Mouse (Mus musculus) cerebellum, adult 2 months (tissue): Measurements from ENCODE around the gene Dnajb2. TPM values are rescaled to one million over a fixed set of nuclear protein-coding genes. Genes with fewer than 3 reads are reported as not detected.

Experiments used
- DNase-seq, 2 experiments: peaks; one replicate each; pipeline ENCODE4 v3.0.0; 2021
- H3K27ac ChIP-seq: fragments of 200-500 bp; 2 replicates; pipeline ENCODE4 v1.5.1; 2012; ENCODE audit warnings: low read length, control low read depth, inconsistent platforms; ENCODE audit not compliant: insufficient read depth
- H3K27me3 ChIP-seq: fragments of 200-500 bp; 2 replicates; pipeline ENCODE4 v1.6.1; 2012; ENCODE audit warnings: inconsistent platforms, mild to moderate bottlenecking, low read length, moderate library complexity; ENCODE audit not compliant: control insufficient read depth, insufficient read depth
- H3K4me1 ChIP-seq: fragments of 200-500 bp; 2 replicates; pipeline ENCODE4 v1.6.1; 2011; ENCODE audit warnings: low read length; ENCODE audit not compliant: control insufficient read depth, insufficient read depth
- H3K4me3 ChIP-seq: fragments of 200-500 bp; replicated peaks from 2 replicates; pipeline ENCODE3; 2011; ENCODE audit warnings: mild to moderate bottlenecking, low read depth, low read length, control low read depth; ENCODE audit not compliant: insufficient read depth
- CTCF ChIP-seq: fragments of 200-500 bp; IDR thresholded peaks from 2 replicates; pipeline ENCODE4 v1.5.1; 2011; ENCODE audit warnings: low read depth, mild to moderate bottlenecking, control low read depth, low read length, moderate library complexity, borderline replicate concordance; ENCODE audit not compliant: insufficient read depth
- POLR2A ChIP-seq: fragments of 200-500 bp; IDR thresholded peaks from 2 replicates; pipeline ENCODE4 v1.6.1; 2011; ENCODE audit warnings: low read length, control low read depth, borderline replicate concordance; ENCODE audit not compliant: insufficient read depth
- WGBS: fragments of 180-500 bp; shearing (Covaris S2); methylation state at CpG from one replicate; pipeline ENCODE4 v1.1.7; 2018; 5-methylcytosine and 5-hydroxymethylcytosine counted together
- polyA plus RNA-seq: library from polyadenylated mRNA; depleted of rRNA; stranded (reverse); fragments of >200 nt; gene quantifications from 2 replicates; pipeline ENCODE4 v1.2.3, GENCODE M21; 2012

Dnajb2 gene
- polyA plus RNA-seq, 1 experiment = 153 TPM

GRCm38 (mm10) chr1:75201236-75201635 lies 35.0 kb upstream of the Dnajb2 start:
- TF ChIP-seq CTCF = no peak
- TF ChIP-seq POLR2A = no peak
- no peaks in the 10 kb centered on the region for H3K27me3 ChIP-seq
- no peaks in the 10 kb centered on the region for H3K4me1 ChIP-seq
- no peak for DNase-seq
- no peak overlapping the region for H3K4me3 ChIP-seq
- H3K27ac ChIP-seq = no peak overlapping the region
- 90% methylated on average over 1 of the region's 1 CpGs for WGBS

DNA sequence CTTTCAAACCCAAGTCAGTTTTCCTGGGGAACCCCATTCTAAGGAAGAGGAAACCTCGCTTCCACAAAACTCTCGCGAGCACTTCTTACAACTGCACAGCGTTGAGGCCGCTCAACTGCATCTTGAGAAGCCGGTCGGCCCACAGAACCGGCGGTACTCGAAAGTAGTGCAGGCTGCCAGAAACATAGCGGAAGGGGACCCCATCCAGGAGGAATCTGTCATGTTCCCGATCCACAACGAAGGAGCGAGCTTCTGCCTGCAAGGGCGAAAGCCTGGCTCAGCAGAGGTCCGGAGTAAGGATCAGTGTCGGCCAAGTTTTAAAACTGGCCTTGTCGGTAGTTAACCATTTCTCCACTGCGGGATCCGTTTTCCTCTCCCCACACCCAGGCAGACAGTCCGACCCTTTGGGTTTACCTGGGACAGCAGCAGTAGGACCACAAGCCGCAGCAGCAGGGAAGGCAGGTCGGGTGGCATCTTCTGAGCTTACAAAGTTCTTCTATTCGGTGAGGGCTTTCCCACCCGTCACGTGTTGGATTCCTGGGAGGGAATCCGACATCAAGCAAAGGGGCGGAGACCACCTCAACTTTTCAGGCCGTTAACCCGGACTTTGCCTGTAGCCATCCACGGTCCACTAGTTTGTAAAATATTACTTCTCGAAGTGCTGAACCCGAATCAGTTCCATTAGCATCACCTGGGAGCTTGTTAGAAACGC lies 27.1 kb upstream of the Dnajb2 start:
- H3K27me3 ChIP-seq = no peaks in the 10 kb centered on the region
- peak overlapping the region; percentile 34 for H3K4me3 ChIP-seq
- H3K4me1 ChIP-seq = peaks cover 16% of the 10 kb centered on the region; the same call in 1 of the 2 replicates
- TF ChIP-seq POLR2A = no peak
- TF ChIP-seq CTCF = no peak
- no peak overlapping the region for H3K27ac ChIP-seq
- no peak for DNase-seq
- WGBS = 12% methylated on average over 34 of the region's 34 CpGs

DNA sequence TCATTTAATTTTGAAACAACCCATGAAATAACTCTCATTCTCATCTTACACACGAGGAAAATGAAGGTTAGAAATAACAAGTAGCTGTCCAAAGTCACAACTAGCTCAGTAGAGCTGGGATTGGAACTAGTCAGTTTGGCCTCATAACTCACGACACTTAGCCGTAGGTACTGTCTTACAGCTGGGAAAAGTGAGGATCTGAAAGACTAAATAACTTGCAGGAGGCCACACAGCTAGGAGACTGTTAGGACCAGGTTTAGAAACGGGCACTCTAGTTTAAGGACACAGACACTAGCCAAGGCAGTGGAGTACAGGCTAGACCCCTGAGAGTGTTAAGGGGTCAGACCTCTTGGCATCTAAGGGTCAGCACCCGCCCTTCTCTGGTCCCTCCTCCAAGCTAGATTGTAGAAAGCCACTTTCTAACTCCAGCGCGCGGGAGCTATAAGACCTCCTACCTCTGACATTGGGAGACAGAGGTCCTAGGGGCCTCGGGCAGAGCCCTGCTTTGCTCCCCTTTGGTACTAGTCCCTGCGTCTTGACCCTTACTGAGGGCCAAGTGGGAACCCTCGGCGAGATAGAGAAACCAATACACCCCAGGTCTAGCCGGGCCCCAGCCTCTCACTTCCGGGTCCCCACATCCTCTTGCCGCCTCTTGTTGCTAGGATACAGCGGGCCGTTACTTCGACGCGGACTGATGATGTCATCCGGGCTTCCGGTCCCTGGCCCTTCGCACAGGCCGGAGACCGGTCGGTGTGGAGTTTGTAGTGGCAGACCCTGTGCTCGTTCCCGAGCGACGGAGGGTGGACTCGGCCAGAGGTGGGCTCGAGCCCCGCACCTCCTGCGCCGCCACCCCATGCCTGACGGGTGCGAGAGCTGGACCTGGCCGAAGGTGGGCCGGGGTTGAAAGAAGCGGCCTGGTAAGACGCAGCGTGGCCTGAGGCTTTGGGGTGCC lies 25.8 kb upstream of the Dnajb2 start, which contains the start of the genes Glb1l and Stk16:
Gene Glb1l (minus strand): TSS at position 678 of the 952 bp plus-strand sequence.
Gene Stk16 (plus strand): TSS at position 703 of the 952 bp plus-strand sequence.
- Histone ChIP-seq H3K4me3 (peak within 1 kb of the TSS; percentile 65), H3K27ac (0 out of 2 replicates have a peak within 1 kb of the TSS, but pooled peaks have one; percentile 19), H3K4me1 (peaks cover 16% of the 10 kb centered on the region; the same call in 1 of the 2 replicates), H3K27me3 (no peaks in the 10 kb centered on the region)
- DNase-seq = peak; percentile 96 to 97
- 5% methylated on average over 42 of the region's 42 CpGs for whole genome bisulfite sequencing
- no peak for TF ChIP-seq CTCF
- TF ChIP-seq POLR2A = peak; percentile 63; the same call in 1 of the 2 replicates

- Histone ChIP-seq H3K4me3 (peak overlapping the region; percentile 65), H3K27ac (0 out of 2 replicates have a peak overlapping the region, but pooled peaks have one; percentile 3), H3K27me3 (no peaks in the 10 kb centered on the region), H3K4me1 (peaks cover 24% of the 10 kb centered on the region)
- WGBS = 12% methylated on average over 17 of the region's 17 CpGs
- no peak for DNase-seq
- TF ChIP-seq CTCF = no peak
- TF ChIP-seq POLR2A = no peak
Measured at GRCm38 (mm10) chr1:75211141-75211708, 25.0 kb upstream of the Dnajb2 start.

- 75% methylated on average over 4 of the region's 4 CpGs for WGBS
- no peak overlapping the region for H3K4me3 ChIP-seq
- no peak for DNase-seq
- H3K27ac ChIP-seq = no peak overlapping the region
- peaks cover 27% of the 10 kb centered on the region for H3K4me1 ChIP-seq
- no peaks in the 10 kb centered on the region for H3K27me3 ChIP-seq
- no peak for TF ChIP-seq CTCF
- TF ChIP-seq POLR2A = no peak
Measured at GRCm38 (mm10) chr1:75212542-75212941, 23.7 kb upstream of the Dnajb2 start.

GRCm38 (mm10) chr1:75213096-75213495 lies 23.1 kb upstream of the Dnajb2 start:
- H3K27me3 ChIP-seq = no peaks in the 10 kb centered on the region

GRCm38 (mm10) chr1:75214442-75214841 lies 21.8 kb upstream of the Dnajb2 start:
- WGBS = 33% methylated on average over 2 of the region's 2 CpGs
- Histone ChIP-seq H3K27ac (no peak overlapping the region), H3K4me1 (peaks cover 27% of the 10 kb centered on the region), H3K4me3 (peak overlapping the region; percentile 17), H3K27me3 (no peaks in the 10 kb centered on the region)
- DNase-seq = no peak
- TF ChIP-seq POLR2A (no peak), CTCF (no peak)

More at GRCm38 (mm10) chr1:75213096-75213495, 23.1 kb upstream of the Dnajb2 start:
- Histone ChIP-seq H3K4me1 (peaks cover 27% of the 10 kb centered on the region), H3K4me3 (no peak overlapping the region), H3K27ac (no peak overlapping the region)
- 74% methylated on average over 7 of the region's 7 CpGs for WGBS
- no peak for DNase-seq
- TF ChIP-seq CTCF (no peak), POLR2A (no peak)
